Mouse (Mus musculus) heart, embryonic 11.5 days (tissue): ENCODE results near the gene Shc2. TPM values are rescaled to one million over a fixed set of nuclear protein-coding genes. Genes with fewer than 3 reads are reported as not detected.

ENCODE experiments used
- ATAC-seq: fragments of 200-750 bp; cut with Nextera tagmentation; replicated peaks from 2 replicates; pipeline ENCODE4 v1.8.0; 2017; ENCODE audit warnings: moderate library complexity; ENCODE audit not compliant: insufficient number of reproducible peaks, low FRiP score, low TSS enrichment
- H3K27ac ChIP-seq: fragments of 300-500 bp; sonication (generic); 2 replicates; pipeline ENCODE4 v1.5.1; 2014; ENCODE audit warnings: mild to moderate bottlenecking, low read depth, low read length
- H3K27me3 ChIP-seq: fragments of 300-500 bp; sonication (generic); 2 replicates; pipeline ENCODE4 v1.6.1; 2014; ENCODE audit warnings: mild to moderate bottlenecking, low read length, mixed read lengths; ENCODE audit not compliant: control insufficient read depth, insufficient read depth
- H3K36me3 ChIP-seq: fragments of 300-500 bp; sonication (generic); 2 replicates; pipeline ENCODE4 v1.6.1; 2014; ENCODE audit warnings: mild to moderate bottlenecking, low read length, moderate library complexity, mixed read lengths; ENCODE audit not compliant: control insufficient read depth, insufficient read depth
- H3K4me1 ChIP-seq: fragments of 300-500 bp; sonication (generic); 2 replicates; pipeline ENCODE4 v1.6.1; 2014; ENCODE audit warnings: low read length; ENCODE audit not compliant: control insufficient read depth, insufficient read depth
- H3K4me2 ChIP-seq: fragments of 300-500 bp; sonication (generic); 2 replicates; pipeline ENCODE4 v1.6.1; 2014; ENCODE audit warnings: mild to moderate bottlenecking, moderate library complexity
- H3K4me3 ChIP-seq: fragments of 300-500 bp; sonication (generic); 2 replicates; pipeline ENCODE4 v1.5.1; 2014; ENCODE audit warnings: low read depth, low read length
- H3K9ac ChIP-seq: fragments of 300-500 bp; sonication (generic); 2 replicates; pipeline ENCODE4 v1.6.1; 2014; ENCODE audit warnings: mild to moderate bottlenecking, low read depth, low read length, moderate library complexity
- H3K9me3 ChIP-seq: fragments of 300-500 bp; sonication (generic); replicated peaks from 2 replicates; pipeline ENCODE4 v1.6.1; 2016; ENCODE audit warnings: low read length; ENCODE audit not compliant: control insufficient read depth
- WGBS: fragments of 180-500 bp; shearing (Covaris S2); extraction: QIAGEN DNeasy Blood & Tissue Kit; methylation state at CpG from one replicate; pipeline ENCODE4 v1.1.7; 2014; ENCODE audit not compliant: insufficient replicate concordance; 5-methylcytosine and 5-hydroxymethylcytosine counted together
- polyA plus RNA-seq: library from polyadenylated mRNA; unstranded; fragments of >200 nt; fragmentation: Nextera tagmentation; extraction: Ambion mirVana; gene quantifications from 2 replicates; pipeline ENCODE4 v1.2.1, GENCODE M21; 2014

Gene Shc2
- polyA plus RNA-seq, 1 experiment from 2014 or later, result 1.3 TPM

DNA sequence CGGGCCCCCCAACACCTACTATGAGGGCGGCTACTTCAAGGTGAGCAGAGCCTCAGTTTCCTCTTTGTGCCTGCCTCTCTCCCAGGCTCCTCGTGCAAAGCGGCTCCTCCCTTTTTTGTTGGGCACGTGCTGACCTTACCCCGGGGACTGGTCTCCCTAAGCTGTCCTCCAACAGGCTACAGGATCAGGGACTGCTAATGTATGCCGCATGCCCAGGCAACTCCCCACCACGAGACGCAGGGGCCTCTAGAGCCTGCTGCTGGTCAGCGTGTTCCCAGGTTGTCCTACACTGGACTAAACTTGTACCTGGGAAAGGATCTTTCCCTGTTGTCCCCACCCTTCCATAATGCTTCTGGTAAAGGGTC, 44.8 kb upstream of the Shc2 start:
- peak overlapping the region; percentile 98 for H3K4me2 ChIP-seq
- H3K9me3 ChIP-seq, result no peaks in the 10 kb centered on the region
- no peak for ATAC-seq
- H3K4me3 ChIP-seq, result peak overlapping the region; percentile 58
- no peaks in the 10 kb centered on the region for H3K27me3 ChIP-seq
- 0% methylated on average over 10 of the region's 10 CpGs for WGBS
- H3K4me1 ChIP-seq, result peaks cover 37% of the 10 kb centered on the region
- peaks cover 30% of the 10 kb centered on the region for H3K36me3 ChIP-seq
- H3K9ac ChIP-seq, result peak overlapping the region; percentile 92
- peak overlapping the region; percentile 81 for H3K27ac ChIP-seq

DNA sequence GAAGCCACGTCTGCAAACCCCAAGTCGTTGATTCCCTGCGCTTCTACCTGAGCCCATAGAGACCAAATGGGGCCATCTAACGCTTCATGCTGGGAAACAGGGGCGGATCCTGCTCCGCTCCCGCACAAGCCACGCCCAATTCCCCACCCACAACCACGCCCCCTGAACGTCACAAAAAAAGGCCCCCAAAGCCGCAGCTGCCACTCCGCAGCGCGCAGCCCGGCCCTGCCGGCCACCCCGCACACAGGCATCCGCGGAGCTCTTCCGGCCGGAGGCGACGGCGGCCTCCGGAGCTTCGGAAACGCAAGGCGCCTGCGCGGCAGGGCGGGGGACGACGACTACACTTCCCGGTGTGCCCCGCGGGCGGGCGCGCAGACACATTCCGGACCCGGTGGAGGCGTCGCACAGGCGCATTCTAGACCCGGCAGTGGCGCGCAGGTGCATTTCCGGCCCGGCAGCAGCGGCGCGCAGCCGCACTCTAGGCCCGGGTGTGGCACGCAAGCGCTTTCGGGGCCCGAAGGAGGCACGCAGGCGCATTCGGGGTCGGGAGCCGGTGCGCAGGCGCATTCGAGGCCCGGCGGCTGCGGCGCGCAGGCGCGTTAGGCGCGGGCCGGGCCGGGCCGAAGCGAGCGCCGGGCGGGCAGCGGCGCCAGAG, 44.0 kb upstream of the Shc2 start, which contains the start of gene Cdc34:
Cdc34 (plus strand) TSS at position 605 of the 655 bp plus-strand sequence.
- under 1% methylated on average over 75 of the region's 84 CpGs for WGBS
- Histone ChIP-seq H3K27ac (peak within 1 kb of the TSS; percentile 81), H3K9ac (peak within 1 kb of the TSS; percentile 92), H3K36me3 (peaks cover 22% of the 10 kb centered on the region), H3K4me2 (peak within 1 kb of the TSS; percentile 98), H3K4me3 (peak within 1 kb of the TSS; percentile 58), H3K27me3 (no peaks in the 10 kb centered on the region), H3K4me1 (peaks cover 33% of the 10 kb centered on the region), H3K9me3 (no peaks in the 10 kb centered on the region)
- ATAC-seq, result peak; percentile 88

DNA sequence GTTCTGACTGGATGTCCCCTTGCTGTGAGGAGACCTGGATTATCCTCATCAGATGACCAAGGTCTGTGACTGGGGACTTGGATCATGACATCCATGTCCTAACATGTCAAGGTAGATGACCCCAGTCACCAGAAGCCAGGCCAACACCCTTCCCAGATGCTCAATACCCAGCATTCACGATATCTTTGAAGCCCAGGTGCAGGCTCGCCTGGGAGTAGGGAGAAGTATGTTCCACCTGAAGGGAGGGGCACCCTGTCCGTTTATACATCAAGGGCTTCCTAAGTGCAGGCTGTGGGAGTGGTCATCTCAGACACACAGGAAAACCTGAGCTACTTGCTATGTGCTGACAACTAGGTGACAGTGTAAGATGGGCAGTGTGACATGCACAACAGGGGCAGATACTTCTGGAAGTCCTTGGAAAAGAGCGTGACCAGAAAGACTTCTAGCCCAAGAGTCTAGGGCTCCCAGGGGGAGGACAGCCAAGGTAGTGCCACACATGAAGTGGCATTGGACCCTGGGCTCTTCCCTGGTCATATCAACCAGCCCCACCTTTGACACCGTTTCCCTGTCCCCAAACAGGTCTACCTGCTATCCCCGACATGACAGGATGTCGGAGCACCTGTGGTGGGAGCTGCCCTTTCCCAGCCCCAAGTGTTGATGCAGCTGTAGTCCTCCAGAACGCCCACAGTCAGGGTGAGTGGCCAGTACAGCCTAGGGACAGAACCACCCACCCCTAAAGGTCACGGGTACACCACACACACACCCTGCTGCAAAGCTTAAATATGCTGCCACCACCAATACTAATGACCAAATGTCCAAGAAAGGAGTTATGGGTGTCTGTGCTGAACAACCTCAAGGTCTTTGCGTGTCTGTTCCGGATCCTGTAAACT, 43.1 kb upstream of the Shc2 start:
- H3K36me3 ChIP-seq, result peaks cover 13% of the 10 kb centered on the region
- H3K4me2 ChIP-seq, result peak overlapping the region; percentile 78
- peak overlapping the region; percentile 81 for H3K27ac ChIP-seq
- 27% methylated on average over 11 of the region's 11 CpGs for WGBS
- H3K4me3 ChIP-seq, result peak overlapping the region; percentile 58
- H3K9me3 ChIP-seq, result no peaks in the 10 kb centered on the region
- peak overlapping the region; percentile 64; the same call in 1 of the 2 replicates for H3K9ac ChIP-seq
- 0 out of 2 replicates have a peak, but pooled peaks cover 2% of the 10 kb centered on the region for H3K27me3 ChIP-seq
- peaks cover 27% of the 10 kb centered on the region for H3K4me1 ChIP-seq
- ATAC-seq, result peak; percentile 1; the same call in 1 of the 2 replicates

DNA sequence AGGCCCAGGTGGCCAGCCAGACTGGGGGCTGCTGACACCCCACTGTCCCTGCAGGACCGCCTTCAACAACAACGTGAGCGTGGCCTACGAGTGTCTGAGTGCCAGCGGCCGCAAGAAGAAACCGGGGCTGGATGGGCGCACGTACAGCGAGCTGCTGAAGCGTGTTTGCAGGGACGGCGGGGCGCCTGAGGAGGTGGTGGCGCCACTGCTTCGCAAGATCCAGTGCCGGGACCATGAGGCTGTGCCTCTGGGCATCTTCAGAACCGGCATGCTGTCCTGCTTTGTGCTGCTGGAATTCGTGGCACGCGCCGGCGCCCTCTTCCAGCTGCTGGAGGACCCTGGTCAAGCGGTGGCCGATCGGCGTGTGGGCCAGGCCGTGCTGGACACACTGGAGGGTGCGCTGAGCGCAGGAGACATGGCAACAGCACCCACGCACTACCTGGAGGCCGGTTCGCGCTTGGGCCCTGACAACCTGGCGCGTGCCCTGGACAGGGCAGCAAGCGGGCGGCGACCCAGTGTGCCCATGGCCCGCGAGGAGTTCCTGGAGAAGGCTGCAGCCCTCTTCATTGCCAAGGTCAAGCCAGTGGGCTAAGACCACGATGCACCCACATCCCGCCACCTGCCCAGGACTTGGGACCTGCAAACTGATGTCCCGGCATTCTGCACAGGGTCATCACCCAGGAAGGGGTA, 37.8 kb upstream of the Shc2 start:
- Histone ChIP-seq H3K27me3 (0 out of 2 replicates have a peak, but pooled peaks cover 2% of the 10 kb centered on the region), H3K27ac (no peak overlapping the region), H3K4me1 (peaks cover 10% of the 10 kb centered on the region), H3K4me2 (peak overlapping the region; percentile 24; the same call in 1 of the 2 replicates), H3K9me3 (no peaks in the 10 kb centered on the region), H3K4me3 (no peak overlapping the region), H3K36me3 (no peaks in the 10 kb centered on the region), H3K9ac (0 out of 2 replicates have a peak overlapping the region, but pooled peaks have one; percentile 28)
- 37% methylated on average over 44 of the region's 44 CpGs for whole genome bisulfite sequencing
- ATAC-seq, result no peak

DNA sequence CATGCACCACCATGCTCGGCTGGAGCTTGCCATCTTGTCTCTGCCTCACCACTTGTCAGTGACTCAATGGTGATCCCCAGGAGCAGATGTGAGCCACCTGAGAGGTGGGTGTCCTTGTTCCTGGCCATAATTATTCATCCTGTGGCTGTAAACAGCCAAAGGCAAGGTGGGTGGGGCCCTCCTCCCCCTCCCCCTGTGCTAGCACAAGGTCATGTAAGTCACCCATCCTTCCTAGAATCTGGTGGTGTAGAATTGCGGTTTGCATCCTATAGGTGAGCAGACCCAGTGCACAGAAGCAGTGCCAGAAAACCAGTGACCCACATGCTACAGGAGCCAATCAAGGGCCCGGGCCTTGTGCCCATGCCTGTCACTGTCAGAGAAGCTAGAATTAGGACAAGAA, 35.3 kb upstream of the Shc2 start:
- Histone ChIP-seq H3K9me3 (no peaks in the 10 kb centered on the region), H3K36me3 (no peaks in the 10 kb centered on the region), H3K27me3 (0 out of 2 replicates have a peak, but pooled peaks cover 2% of the 10 kb centered on the region), H3K4me3 (no peak overlapping the region), H3K4me2 (no peak overlapping the region), H3K27ac (no peak overlapping the region), H3K4me1 (peaks cover 18% of the 10 kb centered on the region), H3K9ac (no peak overlapping the region)
- WGBS, result 80% methylated on average over 3 of the region's 3 CpGs
- ATAC-seq, result no peak

DNA sequence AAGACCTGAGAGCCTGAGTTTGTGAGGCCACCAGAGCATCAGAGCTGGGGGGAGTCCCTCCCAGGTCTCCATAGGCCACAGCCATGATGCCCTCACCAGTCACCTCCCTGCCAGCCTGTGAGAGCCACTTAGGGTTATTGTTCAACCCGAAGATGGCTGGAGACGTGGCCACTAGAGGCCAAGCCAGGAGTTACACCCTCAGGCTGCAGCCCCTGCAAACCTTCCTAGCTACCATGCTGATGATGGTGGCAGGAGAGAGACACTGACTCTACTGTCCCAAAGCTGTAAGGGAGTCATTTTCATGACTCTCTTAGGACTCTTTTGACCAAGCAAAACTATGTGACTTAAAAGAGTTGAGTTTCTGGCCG, 34.4 kb upstream of the Shc2 start:
- WGBS, result 60% methylated on average over 3 of the region's 3 CpGs
- ATAC-seq, result no peak

DNA sequence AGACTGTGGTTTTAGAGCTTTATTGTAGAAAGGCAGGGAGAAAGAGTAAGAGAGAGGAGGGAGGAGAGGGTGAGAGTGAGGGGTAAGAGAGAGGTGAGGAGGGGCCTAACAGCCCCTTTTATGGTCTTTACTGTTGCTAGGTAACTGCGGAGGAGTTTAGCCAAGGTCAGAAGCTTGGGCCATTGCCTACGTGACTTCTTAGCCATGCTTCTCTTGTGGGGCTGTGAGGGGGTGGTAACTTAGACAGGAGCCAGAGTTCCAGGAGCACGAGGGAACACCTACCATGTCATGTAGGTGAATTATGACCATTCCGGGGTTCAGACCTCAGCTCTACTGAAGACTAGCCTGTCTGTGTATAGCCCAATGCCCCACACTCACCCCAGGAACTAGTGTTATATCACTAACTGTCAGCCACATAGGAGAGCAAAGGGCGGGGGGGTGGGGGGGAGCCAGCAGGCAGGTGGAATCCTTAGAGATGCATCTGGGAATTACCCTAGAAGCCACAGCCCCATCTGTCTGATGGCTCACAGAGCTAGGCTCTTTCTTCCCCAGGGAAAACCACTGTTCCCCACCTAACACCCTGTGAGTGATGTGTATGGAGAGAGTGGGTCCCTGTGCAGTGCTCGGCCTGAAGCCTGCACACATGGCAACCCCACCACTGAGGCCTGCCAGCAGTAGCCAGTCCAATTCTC, 33.8 kb upstream of the Shc2 start:
- 81% methylated on average over 6 of the region's 6 CpGs for WGBS
- no peak overlapping the region for H3K4me3 ChIP-seq
- no peaks in the 10 kb centered on the region for H3K9me3 ChIP-seq
- ATAC-seq, result no peak
- no peak overlapping the region for H3K9ac ChIP-seq
- no peaks in the 10 kb centered on the region for H3K36me3 ChIP-seq
- peaks cover 17% of the 10 kb centered on the region for H3K4me1 ChIP-seq
- no peak overlapping the region for H3K27ac ChIP-seq
- no peak overlapping the region for H3K4me2 ChIP-seq
- H3K27me3 ChIP-seq, result 0 out of 2 replicates have a peak, but pooled peaks cover 2% of the 10 kb centered on the region

More for the DNA sequence above, 34.4 kb upstream of the Shc2 start:
- H3K9me3 ChIP-seq, result no peaks in the 10 kb centered on the region
- peaks cover 18% of the 10 kb centered on the region for H3K4me1 ChIP-seq
- H3K4me3 ChIP-seq, result no peak overlapping the region
- no peak overlapping the region for H3K9ac ChIP-seq
- 0 out of 2 replicates have a peak, but pooled peaks cover 2% of the 10 kb centered on the region for H3K27me3 ChIP-seq
- no peak overlapping the region for H3K27ac ChIP-seq
- no peaks in the 10 kb centered on the region for H3K36me3 ChIP-seq
- H3K4me2 ChIP-seq, result no peak overlapping the region
